Mouse (Mus musculus) lung, postnatal 0 days (tissue): ENCODE data around the gene Prmt8. TPM values are rescaled to one million over a fixed set of nuclear protein-coding genes. Genes with fewer than 3 reads are reported as not detected.
A peak's percentile ranks its signal among the peaks of the same experiment; 100 is the strongest.

Experiments
- ATAC-seq: fragments of 200-750 bp; cut with Nextera tagmentation; 2 replicates; pipeline ENCODE4 v1.8.0; 2017; ENCODE audit warnings: moderate library complexity
- DNase-seq: peaks from one replicate; pipeline ENCODE4 v3.0.0-alpha.2; 2016; ENCODE audit warnings: low spot score
- H3K27ac ChIP-seq: fragments of 300-500 bp; sonication (generic); 2 replicates; pipeline ENCODE4 v1.5.1; 2014; ENCODE audit warnings: antibody characterized with exemption, mild to moderate bottlenecking, low read length, mixed read lengths
- H3K27me3 ChIP-seq: fragments of 300-500 bp; sonication (generic); replicated peaks from 2 replicates; pipeline ENCODE4 v1.6.1; 2014; ENCODE audit warnings: low read length, mixed read lengths; ENCODE audit not compliant: insufficient read depth
- H3K36me3 ChIP-seq: fragments of 300-500 bp; sonication (generic); 2 replicates; pipeline ENCODE4 v1.6.1; 2014; ENCODE audit warnings: low read length, mixed read lengths; ENCODE audit not compliant: insufficient read depth
- H3K4me1 ChIP-seq: fragments of 300-500 bp; sonication (generic); 2 replicates; pipeline ENCODE4 v1.6.1; 2014; ENCODE audit warnings: antibody characterized with exemption, low read depth, low read length, mixed read lengths; ENCODE audit not compliant: insufficient read depth
- H3K4me2 ChIP-seq: fragments of 300-500 bp; sonication (generic); replicated peaks from 2 replicates; pipeline ENCODE4 v1.6.1; 2014; ENCODE audit warnings: low read depth, mild to moderate bottlenecking, low read length, moderate library complexity, mixed read lengths
- H3K4me3 ChIP-seq: fragments of 300-500 bp; sonication (generic); 2 replicates; pipeline ENCODE4 v1.5.1; 2014; ENCODE audit warnings: low read depth, low read length
- H3K9ac ChIP-seq: fragments of 300-500 bp; sonication (generic); replicated peaks from 2 replicates; pipeline ENCODE4 v1.6.1; 2014; ENCODE audit warnings: low read depth, mild to moderate bottlenecking
- H3K9me3 ChIP-seq: fragments of 300-500 bp; sonication (generic); 2 replicates; pipeline ENCODE4 v1.6.1; 2016; ENCODE audit warnings: low read length, mixed read lengths
- CTCF ChIP-seq: IDR thresholded peaks from 2 replicates; pipeline ENCODE4 v1.5.1; 2016; ENCODE audit warnings: antibody characterized with exemption, mild to moderate bottlenecking
- EP300 ChIP-seq: IDR thresholded peaks from 2 replicates; pipeline ENCODE4 v1.6.1; 2016; ENCODE audit warnings: antibody characterized with exemption, mild to moderate bottlenecking, control low read depth
- WGBS: fragments of 180-500 bp; shearing (Covaris S2); extraction: QIAGEN DNeasy Blood & Tissue Kit; methylation state at CpG from one replicate; pipeline ENCODE4 v1.1.7; 2014; 5-methylcytosine and 5-hydroxymethylcytosine counted together
- microRNA-seq: library from miRNA; unstranded; fragments of <30 nt; microRNA quantifications from one replicate; pipeline ENCODE4, GENCODE M21; 2016
- polyA plus RNA-seq: library from polyadenylated mRNA; unstranded; fragments of >200 nt; fragmentation: Nextera tagmentation; extraction: Ambion mirVana; gene quantifications from 2 replicates; pipeline ENCODE4 v1.2.1, GENCODE M21; 2015

Prmt8 gene
- polyA plus RNA-seq, 1 experiment from 2014 or later: 0.80 TPM

DNA sequence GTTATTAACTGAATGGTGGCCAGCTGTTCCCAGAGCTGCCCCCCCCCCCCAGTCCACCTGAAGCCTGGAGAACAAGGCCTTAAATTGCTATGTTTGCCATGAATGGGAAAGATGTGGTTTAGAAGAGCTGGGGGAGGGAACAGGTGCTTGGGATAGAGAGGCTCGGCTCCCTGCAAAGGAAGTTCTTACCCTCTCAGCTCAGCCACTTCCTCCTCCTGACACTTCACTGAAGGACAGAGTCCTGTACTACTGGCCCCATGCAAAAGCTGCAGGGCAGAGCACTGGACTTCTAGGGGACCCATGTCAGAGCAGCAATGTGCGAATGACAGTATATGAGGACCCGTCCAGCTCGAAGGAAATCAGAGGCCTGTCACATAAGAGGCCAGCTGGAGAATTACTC is 109.3 kb downstream of the Prmt8 start:
- Histone ChIP-seq H3K9ac (no peak overlapping the region), H3K27me3 (no peaks in the 10 kb centered on the region), H3K36me3 (no peaks in the 10 kb centered on the region), H3K4me1 (no peaks in the 10 kb centered on the region), H3K9me3 (no peaks in the 10 kb centered on the region), H3K4me3 (no peak overlapping the region), H3K27ac (no peak overlapping the region), H3K4me2 (no peak overlapping the region)
- DNase-seq: peak; percentile 89
- ATAC-seq: peak; percentile 85
- TF ChIP-seq CTCF (no peak), EP300 (no peak)
- 61% methylated on average over 4 of the region's 4 CpGs for WGBS

DNA sequence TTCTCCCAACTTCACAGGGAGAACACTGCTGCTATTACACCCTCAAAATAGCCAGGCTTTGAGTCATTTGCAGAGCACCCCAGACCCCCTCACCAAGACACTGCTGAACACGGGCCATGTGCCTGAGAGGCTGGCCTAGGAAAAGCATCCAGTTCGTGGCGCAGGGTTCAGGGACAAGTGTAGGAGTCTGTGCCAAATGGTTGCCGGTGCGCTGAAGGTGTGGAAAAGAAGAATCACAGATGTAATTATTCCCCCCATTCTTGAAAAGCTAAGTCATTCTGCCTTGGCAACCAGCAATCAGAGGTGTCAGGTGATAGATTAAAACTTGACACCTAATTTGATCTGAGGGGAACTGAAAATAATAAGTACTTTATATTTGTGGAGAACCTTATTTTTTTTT is 109.8 kb downstream of the Prmt8 start:
- Histone ChIP-seq H3K4me3 (no peak overlapping the region), H3K27ac (no peak overlapping the region), H3K4me1 (no peaks in the 10 kb centered on the region), H3K9me3 (no peaks in the 10 kb centered on the region), H3K4me2 (no peak overlapping the region), H3K36me3 (no peaks in the 10 kb centered on the region), H3K27me3 (no peaks in the 10 kb centered on the region), H3K9ac (no peak overlapping the region)
- TF ChIP-seq EP300: no peak
- TF ChIP-seq CTCF: no peak
- no peak for DNase-seq
- 57% methylated on average over 5 of the region's 5 CpGs for WGBS
- peak; percentile 9; the same call in 1 of the 2 replicates for ATAC-seq

DNA sequence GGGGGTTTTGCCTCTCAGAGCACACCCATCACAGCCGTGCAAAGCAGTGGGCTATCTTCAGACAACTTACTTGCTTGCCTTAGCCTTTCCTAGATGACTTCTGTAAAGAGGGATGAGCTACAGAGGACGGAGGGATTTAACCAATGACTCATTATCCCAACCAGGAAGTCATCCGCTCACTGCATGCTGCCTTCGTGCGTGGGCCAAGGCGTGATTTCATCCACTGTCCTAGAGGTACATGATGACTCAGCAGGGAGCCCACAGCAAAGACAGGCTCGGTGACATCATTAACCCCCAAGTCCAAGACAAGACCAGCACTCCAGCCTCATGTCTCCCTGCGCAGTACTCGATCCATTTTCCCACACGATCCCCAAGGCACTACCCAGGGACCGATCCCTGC is 112.1 kb downstream of the Prmt8 start:
- Histone ChIP-seq H3K4me1 (no peaks in the 10 kb centered on the region), H3K4me2 (no peak overlapping the region), H3K9ac (no peak overlapping the region), H3K36me3 (no peaks in the 10 kb centered on the region), H3K4me3 (no peak overlapping the region), H3K27ac (no peak overlapping the region), H3K9me3 (no peaks in the 10 kb centered on the region), H3K27me3 (no peaks in the 10 kb centered on the region)
- 89% methylated on average over 11 of the region's 11 CpGs for WGBS
- DNase-seq (no peak), ATAC-seq (no peak)
- no peak for TF ChIP-seq EP300

DNA sequence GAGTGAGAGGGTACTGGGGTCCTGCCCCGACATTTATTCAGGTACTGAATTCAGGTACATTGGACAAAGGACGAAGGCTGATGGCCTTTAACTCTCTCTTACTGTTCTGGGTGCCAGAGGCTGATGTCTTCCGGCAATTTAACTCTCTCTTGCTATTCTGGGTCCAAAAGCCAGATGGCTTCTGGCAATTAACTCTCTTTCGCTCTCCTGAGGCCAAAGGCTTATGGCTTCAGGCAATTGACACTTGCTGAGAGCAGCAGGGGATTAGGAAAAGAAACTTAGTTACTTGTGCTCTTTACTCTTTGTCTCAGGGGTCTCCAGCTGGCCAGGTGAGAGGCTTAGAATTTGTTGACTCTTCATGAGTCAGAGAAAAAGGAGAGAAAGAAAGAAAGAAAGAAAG is 113.3 kb downstream of the Prmt8 start:
- Histone ChIP-seq H3K27me3 (no peaks in the 10 kb centered on the region), H3K4me3 (no peak overlapping the region)
- no peak for DNase-seq

DNA sequence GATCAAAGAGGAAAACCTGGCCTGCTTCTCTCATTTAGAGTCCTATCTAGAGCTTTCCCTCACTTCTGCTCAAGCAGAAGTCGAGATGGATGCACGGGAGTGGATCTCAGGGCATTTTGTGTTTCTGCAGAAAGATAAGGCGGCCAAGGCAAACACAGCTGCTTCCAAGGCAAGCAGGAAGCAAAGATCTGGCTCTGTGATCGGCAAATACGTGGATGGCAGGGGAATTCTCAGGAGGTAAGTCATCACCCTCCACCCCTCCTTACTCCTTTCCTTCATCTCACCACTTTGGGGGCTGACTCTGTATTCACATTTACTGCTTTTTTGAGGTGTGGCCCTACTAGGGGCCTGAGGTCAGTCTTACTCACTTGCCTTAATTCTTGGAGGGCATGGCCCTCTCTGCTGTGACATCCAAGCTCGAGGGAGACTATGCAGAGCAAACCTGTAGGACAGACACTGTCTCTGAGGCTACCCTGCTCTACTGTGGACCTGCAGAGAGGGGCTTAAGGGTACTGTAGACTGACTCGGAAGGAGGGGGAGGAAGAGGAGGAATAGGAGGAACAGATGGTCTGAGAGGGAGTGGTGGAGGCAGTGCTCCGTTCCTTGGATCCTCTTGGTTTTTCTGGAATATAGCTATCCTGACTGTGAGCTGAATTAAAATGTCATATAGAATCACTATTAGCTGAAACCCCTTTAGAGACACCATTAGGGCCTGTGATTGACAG is 128.0 kb downstream of the Prmt8 start:
- TF ChIP-seq CTCF (no peak), EP300 (no peak)
- WGBS: 33% methylated on average over 8 of the region's 8 CpGs
- DNase-seq (peak; percentile 14), ATAC-seq (no peak)
- no peaks in the 10 kb centered on the region for H3K27me3 ChIP-seq
- H3K9ac ChIP-seq: no peak overlapping the region
- H3K9me3 ChIP-seq: no peaks in the 10 kb centered on the region
- H3K27ac ChIP-seq: no peak overlapping the region
- H3K4me1 ChIP-seq: no peaks in the 10 kb centered on the region
- H3K4me3 ChIP-seq: no peak overlapping the region
- no peaks in the 10 kb centered on the region for H3K36me3 ChIP-seq
- H3K4me2 ChIP-seq: no peak overlapping the region

More for the DNA sequence above, 113.3 kb downstream of the Prmt8 start:
- H3K9ac ChIP-seq: no peak overlapping the region
- no peak overlapping the region for H3K4me2 ChIP-seq
- ATAC-seq: no peak
- 61% methylated on average over 4 of the region's 4 CpGs for WGBS
- H3K36me3 ChIP-seq: no peaks in the 10 kb centered on the region
- no peaks in the 10 kb centered on the region for H3K4me1 ChIP-seq
- no peak overlapping the region for H3K27ac ChIP-seq
- no peaks in the 10 kb centered on the region for H3K9me3 ChIP-seq
- TF ChIP-seq CTCF (no peak), EP300 (no peak)

Small RNA genes within 50 kb of the gene (microRNA-seq; reads per million reads assigned to microRNA genes)
- gene Mir7233: not detected

Other genes starting within 250 kb of the Prmt8 start
- 5.4 and 6.5 TPM in 2 replicates for gene Cracr2a, start 208.1 kb downstream of the Prmt8 start, polyA plus RNA-seq
- 45.0 and 64.3 TPM in 2 replicates for gene Tspan11, start 118.1 kb upstream of the Prmt8 start, polyA plus RNA-seq